Mouse (Mus musculus): Measurements from ENCODE around the gene Oaz1. TPM values are rescaled to one million over a fixed set of nuclear protein-coding genes. Genes with fewer than 3 reads are reported as not detected.
"Not testable (repeated sequence)": the region's sequence is repeated elsewhere in the genome, so short reads cannot be mapped to it uniquely, and the experiment has no call there.

Oaz1 gene
- total RNA-seq, 2 experiments from 2014 or later = 399 to 419 TPM

GRCm38 (mm10) chr10:80822528-80822927, 3.9 kb upstream of the Oaz1 start:
- DNase-seq (ENCODE audit: low spot score in 2 of 2) = no peak

- DNase-seq (ENCODE audit: low spot score in 2 of 2) = no peak
Observed at GRCm38 (mm10) chr10:80823316-80823715, 3.1 kb upstream of the Oaz1 start.

- DNase-seq (ENCODE audit: low spot score in 2 of 2) = no peak
Observed at GRCm38 (mm10) chr10:80823847-80824643, 2.4 kb upstream of the Oaz1 start.

- no peak for DNase-seq (ENCODE audit: low spot score in 2 of 2)
Observed at GRCm38 (mm10) chr10:80824827-80825226, 1.6 kb upstream of the Oaz1 start.

- DNase-seq (ENCODE audit: low spot score in 2 of 2) = no peak
Observed at GRCm38 (mm10) chr10:80827063-80827869, 810 bp downstream of the Oaz1 start.

- DNase-seq (ENCODE audit: low spot score in 2 of 2) = no peak
Observed at GRCm38 (mm10) chr10:80827870-80828420, 1.5 kb downstream of the Oaz1 start.

- not testable (repeated sequence) for DNase-seq (ENCODE audit: low spot score in 2 of 2)
Observed at GRCm38 (mm10) chr10:80828587-80828986, 2.1 kb downstream of the Oaz1 start.

GRCm38 (mm10) chr10:80829359-80830278, 3.2 kb downstream of the Oaz1 start:
- DNase-seq (ENCODE audit: low spot score in 2 of 2) = no peak

- DNase-seq (ENCODE audit: low spot score in 2 of 2) = no peak
Observed at GRCm38 (mm10) chr10:80831136-80831535, 4.7 kb downstream of the Oaz1 start.

- no peak for DNase-seq (ENCODE audit: low spot score in 2 of 2)
Observed at GRCm38 (mm10) chr10:80832818-80833217, 6.4 kb downstream of the Oaz1 start.

- DNase-seq (ENCODE audit: low spot score in 2 of 2) = no peak
Observed at GRCm38 (mm10) chr10:80835617-80836016, 9.2 kb downstream of the Oaz1 start.

GRCm38 (mm10) chr10:80836949-80837379, 10.5 kb downstream of the Oaz1 start:
- no peak for DNase-seq (ENCODE audit: low spot score in 2 of 2)

GRCm38 (mm10) chr10:80837827-80838226, 11.4 kb downstream of the Oaz1 start:
- DNase-seq (ENCODE audit: low spot score in 2 of 2) = no peak

GRCm38 (mm10) chr10:80838346-80838912, 12.0 kb downstream of the Oaz1 start:
- DNase-seq (ENCODE audit: low spot score in 2 of 2) = no peak

- no peak for DNase-seq (ENCODE audit: low spot score in 2 of 2)
Observed at GRCm38 (mm10) chr10:80839848-80840247, 13.4 kb downstream of the Oaz1 start.

- no peak for DNase-seq (ENCODE audit: low spot score in 2 of 2)
Observed at GRCm38 (mm10) chr10:80841685-80842084, 15.2 kb downstream of the Oaz1 start.

GRCm38 (mm10) chr10:80842334-80842733, 15.9 kb downstream of the Oaz1 start:
- no peak for DNase-seq (ENCODE audit: low spot score in 2 of 2)

- DNase-seq (ENCODE audit: low spot score in 2 of 2) = no peak
Observed at GRCm38 (mm10) chr10:80843087-80843930, 16.9 kb downstream of the Oaz1 start.

GRCm38 (mm10) chr10:80843931-80844547, 17.6 kb downstream of the Oaz1 start, which contains the start of gene Lingo3:
TSS of gene Lingo3 (minus strand) at chr10:80844039.
- DNase-seq (ENCODE audit: low spot score in 2 of 2) = peak; percentile 66 to 76

Data from layer of hippocampus, postnatal 10 days (tissue).